Mouse (Mus musculus) lung, adult 2 months (tissue): ENCODE measurements at regions not wholly inside any gene's neighbourhood (a gene's known extent, or its start where the extent isn't known, plus 50 kb on each side); places are given as distances from the start of the nearest gene placed in this dataset.
"Not testable (repeated sequence)": the region's sequence is repeated elsewhere in the genome, so short reads cannot be mapped to it uniquely, and the experiment has no call there.

Experiments
- CTCF ChIP-seq: fragments of 200-500 bp; IDR thresholded peaks from 2 replicates; pipeline ENCODE4 v1.5.1; 2011; ENCODE audit warnings: mild to moderate bottlenecking, low read length, control low read depth; ENCODE audit not compliant: insufficient read depth
- POLR2A ChIP-seq: fragments of 200-500 bp; IDR thresholded peaks from 2 replicates; pipeline ENCODE4 v1.6.1; 2011; ENCODE audit warnings: low read depth, mild to moderate bottlenecking, control low read depth, low read length, borderline replicate concordance; ENCODE audit errors: extremely low read depth

GRCm38 (mm10) chr5:3277241-3277640 is 64.0 kb upstream of the Cdk6 start:
- TF ChIP-seq CTCF, POLR2A: not testable (repeated sequence)
